Mouse (Mus musculus): ENCODE results near the gene Amhr2.

The Amhr2 gene

DNA sequence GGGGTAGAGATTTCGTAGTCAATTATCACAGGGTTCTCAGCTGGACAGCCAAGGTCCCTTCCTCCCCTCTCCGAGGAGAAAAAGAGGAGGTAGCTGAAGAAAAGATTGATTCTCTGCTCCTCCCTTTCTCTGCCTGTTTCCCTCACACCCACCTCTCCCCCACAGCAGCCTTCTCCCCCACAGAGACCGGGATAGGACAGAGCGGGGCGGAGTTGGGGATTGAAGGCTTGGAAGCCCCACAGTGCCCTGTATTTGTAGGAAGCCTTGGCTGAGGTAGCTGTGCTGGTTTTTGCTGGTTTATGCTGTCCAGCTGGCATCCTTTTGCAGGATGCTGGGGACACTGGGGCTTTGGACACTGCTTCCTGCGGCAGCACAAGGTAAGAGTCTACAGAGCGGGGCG, at the start of gene Amhr2:
TSS of gene Amhr2 (plus strand) at position 222 of the 400 bp plus-strand sequence.
- DNase-seq, result no peak

DNA sequence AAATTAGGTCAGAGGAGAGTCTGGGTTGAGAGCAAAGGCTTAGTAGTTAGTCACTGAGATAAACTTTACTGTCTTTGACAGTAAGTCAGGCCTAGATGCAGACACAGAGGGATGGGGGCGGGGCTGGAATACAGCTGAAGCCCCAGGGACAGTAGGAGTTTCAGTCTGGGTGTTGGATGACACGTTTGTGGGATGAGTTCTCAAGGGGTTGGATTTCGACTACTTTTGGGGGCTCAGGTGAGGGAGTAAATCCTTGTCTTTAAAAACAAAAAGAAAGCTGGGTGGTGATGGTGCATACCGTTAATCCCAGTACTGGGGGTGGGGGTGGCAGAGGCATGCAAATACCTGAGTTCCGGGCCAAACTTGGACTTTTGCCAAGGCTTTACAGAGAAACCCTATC, 46.5 kb upstream of the Amhr2 start:
- DNase-seq, result no peak

DNA sequence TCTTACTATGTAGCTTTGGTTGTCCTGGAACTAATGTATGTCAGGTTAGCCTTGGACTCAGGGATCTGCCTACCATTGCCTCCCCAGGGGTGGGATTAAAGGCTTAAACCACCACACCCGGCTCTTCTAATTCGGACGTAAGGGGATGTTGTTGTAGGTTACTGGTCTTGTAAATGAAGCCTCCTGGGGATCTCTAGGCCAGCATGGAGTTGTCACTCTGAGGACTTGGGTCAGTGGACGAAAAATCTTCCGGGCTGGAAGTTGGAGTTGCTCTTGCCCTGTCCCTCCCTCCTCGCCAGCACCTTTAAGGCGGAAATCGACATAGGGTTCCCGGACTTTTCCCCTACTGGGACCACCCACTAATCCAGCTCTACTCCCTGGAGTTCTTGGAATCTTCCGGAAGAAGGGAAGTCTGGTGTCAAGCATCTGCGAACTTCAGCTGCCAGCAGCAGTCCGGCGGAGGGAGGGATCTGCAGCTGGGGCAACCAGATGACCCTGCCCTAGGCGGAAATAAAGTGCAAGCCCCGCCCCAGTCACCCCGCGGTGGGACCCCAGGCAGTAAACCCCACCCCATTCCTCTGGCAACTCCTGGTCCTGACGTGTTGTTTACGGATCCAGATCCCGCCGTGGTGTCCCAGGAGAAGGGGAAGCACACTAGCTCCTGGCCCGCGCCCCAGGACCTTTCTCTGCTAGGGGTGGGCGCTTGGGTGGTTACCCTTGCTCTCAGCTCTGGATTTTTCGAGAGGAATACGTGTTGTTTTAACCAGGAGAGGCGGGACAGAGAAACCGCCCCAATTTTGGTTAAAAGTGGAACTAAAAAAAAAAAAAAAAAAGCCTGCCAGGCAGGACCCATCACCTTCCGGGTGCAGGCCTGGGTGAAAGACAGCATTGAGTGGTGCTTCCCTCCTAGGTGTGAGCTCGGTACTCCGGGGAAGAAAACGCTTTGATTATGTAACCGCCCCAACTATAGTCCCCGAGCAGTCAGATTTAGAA, 45.6 kb upstream of the Amhr2 start:
- peak; percentile 51 for DNase-seq

DNA sequence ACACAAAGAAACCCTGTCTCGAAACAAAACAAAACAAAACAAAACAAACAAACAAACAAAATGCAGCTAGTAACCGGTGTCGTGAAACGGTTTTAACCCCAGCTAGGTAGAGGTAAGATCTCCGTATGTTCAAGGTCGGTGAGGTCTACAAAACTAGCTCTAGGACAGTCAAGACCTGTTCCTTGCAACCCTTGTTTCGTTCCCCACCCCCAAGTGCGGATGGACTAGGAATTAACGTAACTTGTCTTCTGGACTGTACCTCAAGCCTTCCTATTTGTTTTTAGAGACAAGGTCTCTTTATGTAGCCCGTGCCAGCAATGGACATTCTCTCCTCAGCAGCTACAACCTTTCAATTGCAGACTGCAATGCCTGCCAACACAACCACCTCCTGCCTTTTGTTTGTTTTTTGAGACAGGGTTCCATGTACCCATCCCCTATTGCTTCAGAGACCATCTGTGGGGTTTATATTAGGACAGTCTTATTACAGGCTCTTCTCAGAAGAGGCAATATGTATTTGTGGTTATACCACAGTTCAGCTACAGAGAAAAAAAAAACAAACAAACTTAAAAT, 44.6 kb upstream of the Amhr2 start:
- no peak for DNase-seq

DNA sequence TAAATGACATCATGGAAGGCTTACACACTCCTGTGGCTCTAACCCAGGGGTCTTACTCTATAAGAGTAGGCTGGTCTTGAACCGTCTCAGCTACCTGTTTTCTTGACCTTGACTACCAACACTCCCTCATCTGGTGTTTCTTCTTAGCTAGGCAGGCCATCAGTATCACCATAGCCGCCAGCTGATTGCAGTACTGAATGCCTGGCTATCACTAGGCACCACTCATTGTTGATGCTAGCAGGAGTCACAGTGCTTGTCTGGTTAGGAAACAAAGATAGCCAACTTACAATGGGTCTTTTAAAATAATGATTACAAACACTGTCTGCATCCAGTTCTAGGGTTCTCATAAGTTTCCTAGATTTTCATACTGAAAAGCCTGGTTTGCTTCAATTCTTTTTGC, 43.9 kb upstream of the Amhr2 start:
- no peak for DNase-seq

DNA sequence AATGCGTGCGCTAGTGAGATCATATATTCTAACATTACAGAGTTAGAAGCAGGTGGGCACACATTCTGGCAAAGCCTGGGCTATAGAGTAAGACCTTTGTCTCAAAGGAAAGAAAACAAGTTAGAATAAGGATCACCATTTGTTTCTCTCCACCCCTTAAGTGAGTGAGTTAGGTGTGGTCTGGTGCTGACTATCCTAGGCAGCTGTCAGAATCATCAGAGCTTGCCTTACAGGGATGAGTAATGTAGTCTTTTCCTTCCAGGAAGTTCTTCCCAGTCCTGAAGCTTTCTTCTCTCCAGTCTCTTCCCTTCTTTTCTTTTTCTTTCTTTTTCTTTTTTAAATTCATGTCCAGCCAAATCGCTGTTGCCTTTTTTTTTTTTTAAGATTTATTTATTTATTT, 43.0 kb upstream of the Amhr2 start:
- DNase-seq, result no peak

DNA sequence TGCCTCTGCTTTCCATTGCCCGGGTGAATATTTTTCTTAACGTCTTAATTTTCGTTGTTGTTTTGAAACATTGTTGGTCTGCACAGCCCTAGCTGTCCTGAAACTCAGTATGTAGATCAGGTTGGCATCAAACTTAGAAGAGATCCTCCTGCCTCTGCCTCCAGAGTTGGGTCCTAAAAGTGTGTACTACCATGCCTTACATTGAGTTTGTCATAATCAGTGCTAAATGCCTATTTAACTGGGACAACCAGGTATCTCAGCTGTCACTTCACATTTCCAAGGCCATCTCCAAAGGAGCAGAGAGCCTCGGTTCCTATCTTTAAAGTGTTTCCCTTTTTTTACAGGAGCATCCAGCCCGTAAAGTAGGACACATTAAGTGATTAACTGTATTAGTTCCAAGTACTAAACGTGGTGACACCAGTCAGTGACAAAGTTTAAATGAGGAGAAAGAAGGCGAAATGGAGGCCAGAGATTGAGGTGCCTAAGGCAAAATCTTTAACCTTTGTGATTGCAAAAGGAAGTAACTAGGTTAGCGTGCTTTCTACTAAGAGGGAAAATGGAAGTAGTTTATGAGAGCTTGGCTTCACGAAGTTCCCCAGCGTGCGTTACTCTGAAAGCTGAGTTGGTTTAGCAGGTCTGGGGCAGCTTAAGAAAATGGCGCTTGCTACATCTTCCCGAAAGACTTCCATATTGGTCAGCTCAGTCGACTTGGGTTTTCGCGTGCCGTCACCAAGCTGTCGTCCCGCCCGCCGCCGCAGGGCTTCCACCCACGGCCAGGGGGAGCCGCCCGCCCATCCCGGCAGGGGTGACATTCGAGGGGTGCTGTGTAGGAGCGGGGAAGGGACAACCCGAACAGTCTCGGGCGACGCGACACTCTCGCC, 40.3 kb upstream of the Amhr2 start:
- DNase-seq, result no peak

DNA sequence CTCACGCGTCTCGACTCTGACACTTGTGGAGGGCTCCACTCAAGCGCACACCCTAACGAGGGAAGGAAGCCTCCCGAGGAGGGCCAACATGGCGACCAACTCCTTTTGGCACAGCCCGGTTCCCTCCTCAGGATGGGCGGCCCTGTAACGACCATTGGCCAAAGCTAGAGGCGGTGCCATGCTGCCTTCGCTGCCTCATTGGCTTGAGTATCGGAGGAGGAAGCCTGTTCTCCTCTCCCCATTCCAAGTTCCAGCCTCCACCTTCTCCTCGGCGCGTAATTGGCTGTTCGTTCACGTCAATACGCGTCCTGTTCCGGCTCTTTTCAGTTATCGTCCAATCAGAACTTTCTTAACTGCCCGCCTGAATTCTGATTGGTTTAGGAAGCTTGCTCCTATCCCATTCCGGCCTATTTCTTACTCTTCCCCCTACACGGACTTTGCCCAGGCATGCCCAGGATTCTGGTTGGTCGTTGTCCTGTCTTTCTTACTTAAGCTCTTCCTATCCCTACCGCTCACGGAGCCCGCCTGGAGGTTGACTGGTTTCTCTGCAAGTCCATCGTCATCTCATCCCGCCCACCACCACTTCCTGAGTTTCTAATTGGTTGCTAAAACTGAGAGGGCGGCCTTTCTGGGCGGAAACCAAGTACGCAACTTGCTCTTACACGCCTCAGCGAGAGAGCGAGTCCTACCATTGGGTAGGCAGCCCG, 39.5 kb upstream of the Amhr2 start, which contains the start of gene Sp1:
TSS of gene Sp1 (plus strand) at position 655 of the 707 bp plus-strand sequence.
- peak; percentile 99 for DNase-seq

DNA sequence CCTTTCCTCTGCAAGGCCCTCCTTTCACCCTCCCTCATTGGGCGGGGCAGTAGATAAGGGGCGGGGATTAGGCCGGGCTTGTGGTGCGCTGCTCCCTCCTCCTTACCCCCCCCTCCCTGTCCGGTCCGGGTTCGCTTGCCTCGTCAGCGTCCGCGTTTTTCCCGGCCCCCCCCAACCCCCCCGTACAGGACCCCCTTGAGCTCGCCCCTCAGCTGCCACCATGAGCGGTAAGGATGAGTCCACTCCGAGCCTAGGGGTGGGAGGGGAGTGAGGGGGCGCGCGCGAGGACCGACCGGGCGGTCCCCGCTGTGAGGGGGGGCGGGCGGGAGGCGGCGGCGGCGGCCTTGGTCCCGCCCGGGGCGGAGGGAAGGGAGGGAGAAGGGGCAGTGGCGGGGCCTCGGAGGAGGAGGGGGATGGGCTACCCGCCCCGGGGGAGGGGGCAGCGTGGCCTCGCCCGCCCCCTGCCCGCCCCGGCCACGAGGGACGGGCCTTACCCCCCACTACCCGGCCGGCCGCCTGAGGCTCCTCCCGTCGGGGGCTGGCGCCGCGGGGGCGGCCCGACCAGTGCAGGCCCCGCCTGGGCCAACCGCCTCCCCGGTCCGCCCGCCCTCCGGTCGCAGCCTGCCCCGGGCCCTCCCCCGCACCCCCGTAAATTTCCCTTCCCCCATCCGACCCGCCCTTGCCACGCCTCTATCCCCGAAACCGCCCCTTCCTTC, 38.8 kb upstream of the Amhr2 start:
- DNase-seq, result peak; percentile 67

DNA sequence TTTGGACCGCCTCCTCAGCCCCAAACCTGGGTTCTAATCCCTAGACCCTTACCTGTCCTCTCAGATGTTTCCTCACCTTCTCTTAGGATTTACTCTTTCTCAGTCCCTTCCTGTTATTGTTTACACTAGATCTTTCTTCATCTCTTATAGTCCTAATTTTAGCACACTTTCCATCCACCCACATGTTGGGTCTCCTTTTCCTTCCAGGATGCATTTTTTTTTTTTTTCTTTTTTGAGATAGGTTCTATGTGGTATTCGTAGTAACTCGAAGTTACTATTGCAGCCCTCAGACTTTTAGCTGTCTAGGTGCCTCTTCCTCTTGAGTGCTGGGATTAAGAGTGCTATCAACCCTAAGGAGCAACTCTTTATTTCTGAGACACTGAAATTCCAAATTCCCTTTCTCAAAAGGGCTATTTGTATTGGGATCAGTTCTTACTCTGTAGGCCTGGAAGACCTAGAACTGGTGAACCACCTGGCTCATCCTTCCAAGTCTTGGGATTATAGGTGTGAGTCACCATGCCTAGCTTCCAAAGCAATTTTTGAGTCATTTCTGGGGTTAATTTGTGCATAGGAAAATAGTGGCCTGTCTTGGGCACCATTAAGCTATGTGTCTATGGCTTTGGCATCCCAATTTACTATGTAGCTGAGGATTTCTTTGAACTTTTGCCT, 38.1 kb upstream of the Amhr2 start:
- DNase-seq, result peak; percentile 19

DNA sequence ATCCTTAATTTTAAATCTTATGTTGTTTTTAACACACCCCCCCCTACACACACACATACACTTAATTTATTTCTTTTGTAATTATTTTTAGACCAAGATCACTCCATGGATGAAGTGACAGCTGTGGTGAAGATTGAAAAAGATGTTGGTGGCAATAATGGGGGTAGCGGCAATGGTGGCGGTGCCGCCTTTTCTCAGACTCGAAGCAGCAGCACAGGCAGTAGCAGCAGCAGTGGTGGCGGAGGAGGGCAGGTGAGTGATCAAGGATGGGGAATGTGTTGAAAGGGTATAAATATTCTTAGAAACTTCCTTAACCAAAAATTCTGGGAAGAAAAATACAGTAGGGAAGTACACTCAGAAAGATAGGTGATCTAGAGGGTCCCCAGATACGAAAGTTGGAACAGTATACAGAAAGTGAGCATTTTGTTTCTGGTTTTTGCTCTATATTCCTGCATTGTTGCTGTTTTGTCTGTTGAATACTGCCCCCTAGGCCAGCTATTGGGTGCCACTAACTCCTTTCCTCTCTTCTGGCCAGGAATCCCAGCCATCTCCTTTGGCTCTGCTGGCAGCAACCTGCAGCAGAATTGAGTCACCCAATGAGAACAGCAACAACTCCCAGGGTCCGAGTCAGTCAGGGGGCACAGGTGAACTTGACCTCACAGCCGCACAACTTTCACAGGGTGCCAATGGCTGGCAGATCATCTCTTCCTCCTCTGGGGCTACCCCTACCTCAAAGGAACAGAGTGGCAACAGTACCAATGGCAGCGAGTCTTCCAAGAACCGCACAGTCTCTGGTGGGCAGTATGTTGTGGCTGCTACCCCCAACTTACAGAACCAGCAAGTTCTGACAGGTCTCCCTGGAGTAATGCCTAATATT, 37.2 kb upstream of the Amhr2 start:
- peak; percentile 23 for DNase-seq

DNA sequence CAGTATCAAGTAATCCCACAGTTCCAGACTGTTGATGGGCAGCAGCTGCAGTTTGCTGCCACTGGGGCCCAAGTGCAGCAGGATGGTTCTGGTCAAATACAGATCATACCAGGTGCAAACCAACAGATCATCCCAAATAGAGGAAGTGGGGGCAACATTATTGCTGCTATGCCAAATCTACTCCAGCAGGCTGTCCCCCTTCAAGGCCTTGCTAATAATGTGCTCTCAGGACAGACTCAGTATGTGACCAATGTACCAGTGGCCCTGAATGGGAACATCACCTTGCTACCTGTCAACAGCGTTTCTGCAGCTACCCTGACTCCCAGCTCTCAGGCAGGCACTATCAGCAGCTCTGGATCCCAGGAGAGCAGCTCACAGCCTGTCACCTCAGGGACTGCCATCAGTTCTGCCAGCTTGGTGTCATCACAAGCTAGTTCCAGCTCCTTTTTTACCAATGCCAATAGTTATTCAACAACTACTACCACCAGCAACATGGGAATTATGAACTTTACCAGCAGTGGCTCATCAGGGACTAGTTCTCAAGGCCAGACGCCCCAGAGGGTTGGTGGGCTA, 36.5 kb upstream of the Amhr2 start:
- DNase-seq, result no peak

DNA sequence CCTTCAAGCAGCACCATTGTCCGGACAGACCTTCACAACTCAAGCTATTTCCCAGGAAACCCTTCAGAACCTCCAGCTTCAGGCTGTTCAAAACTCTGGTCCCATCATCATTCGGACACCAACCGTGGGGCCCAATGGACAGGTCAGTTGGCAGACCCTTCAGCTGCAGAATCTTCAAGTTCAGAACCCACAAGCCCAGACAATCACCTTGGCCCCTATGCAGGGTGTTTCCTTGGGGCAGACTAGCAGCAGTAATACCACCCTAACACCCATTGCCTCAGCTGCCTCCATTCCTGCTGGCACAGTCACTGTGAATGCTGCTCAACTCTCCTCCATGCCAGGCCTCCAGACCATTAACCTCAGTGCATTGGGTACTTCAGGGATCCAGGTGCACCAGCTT, 35.9 kb upstream of the Amhr2 start:
- no peak for DNase-seq

DNA sequence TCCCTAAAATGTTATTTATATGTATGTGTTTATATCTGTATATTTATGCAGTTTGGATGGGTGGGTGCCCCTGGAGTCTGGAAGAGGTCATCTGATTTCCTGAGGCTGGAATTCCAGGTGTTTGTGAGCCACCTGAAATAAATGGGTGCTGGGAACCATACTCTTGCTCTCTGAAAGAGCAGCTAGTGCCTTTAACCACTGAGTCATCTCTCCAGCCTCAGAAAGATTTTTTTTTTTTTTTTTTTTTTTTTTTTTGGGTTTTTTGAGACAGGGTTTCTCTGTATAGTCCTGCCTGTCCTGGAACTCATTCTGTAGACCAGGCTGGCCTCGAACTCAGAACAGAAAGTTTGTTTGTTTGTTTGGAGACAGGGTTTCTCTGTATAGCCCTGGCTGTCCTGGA, 34.1 kb upstream of the Amhr2 start:
- no peak for DNase-seq

DNA sequence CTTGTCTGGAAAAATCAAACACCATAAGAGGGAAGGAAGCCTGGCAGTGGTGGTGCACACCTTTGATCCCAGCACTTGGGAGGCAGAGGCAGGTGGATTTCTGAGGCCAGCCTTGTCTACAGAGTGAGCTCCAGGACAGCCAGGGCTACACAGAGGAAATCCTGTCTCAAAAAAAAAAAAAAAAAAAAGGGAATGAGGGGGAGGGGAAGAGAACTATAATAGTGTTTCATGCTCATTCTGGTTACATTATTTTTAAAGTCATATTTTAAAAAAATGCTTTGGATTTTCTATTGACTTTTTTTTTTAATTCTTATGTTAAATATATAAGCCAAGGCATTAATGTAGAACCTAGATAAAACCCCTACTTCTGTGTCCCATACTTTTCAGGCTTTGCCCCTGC, 31.5 kb upstream of the Amhr2 start:
- no peak for DNase-seq

DNA sequence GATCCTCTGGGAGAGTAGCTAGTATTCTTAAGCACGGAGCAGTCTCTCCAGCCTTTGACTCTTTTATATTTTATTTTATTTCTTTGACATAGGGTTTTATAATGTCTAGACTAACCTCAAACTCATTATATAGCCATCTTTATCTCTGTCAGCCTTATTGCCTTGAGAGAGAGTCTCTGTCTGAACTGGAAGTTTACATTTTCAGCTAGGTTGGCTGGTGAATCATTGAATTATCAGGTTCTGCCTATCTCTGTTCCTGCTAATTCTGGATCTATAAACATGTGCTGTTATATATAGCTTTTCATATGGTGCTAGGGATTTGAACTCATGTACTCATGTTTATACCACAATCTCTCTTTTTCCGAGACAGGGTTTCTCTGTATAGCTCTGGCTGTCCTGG, 27.6 kb upstream of the Amhr2 start:
- no peak for DNase-seq

DNA sequence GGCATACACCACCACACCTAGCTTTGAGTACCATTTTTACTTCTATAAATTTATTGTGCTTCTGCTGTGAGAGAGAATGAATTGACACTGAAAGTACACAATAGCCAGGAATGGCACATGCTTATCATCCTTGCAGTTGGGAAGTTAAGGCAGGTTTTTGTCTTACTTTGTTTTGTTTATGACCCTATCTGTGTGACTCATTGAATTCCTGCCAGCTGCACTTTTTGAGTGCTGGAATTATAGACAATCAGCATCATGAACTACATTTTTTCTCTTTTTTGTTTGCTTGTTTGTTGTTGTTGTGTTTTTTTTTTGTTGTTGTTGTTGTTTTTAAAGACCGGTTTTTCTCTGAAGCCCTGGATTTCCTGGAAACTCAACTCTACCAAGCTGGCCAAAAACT, 24.2 kb upstream of the Amhr2 start:
- DNase-seq, result no peak

DNA sequence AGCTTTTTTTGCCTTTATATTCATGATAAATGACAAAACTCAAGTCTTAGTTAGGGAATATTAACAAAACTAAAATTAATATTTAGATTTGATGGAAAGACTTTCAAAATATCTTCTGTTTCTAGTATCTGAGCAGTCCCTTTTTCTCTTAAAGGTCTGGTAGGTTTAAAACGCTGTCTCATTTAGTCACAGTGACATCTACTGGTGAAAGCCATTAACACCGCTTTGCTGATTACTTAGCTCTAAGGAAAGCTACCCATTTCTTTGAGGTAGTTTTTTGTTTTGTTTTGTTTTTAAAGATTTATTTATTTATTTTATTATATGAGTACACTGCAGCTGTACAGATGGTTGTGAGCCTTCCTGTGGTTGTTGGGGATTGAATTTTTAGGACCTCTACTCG, 23.7 kb upstream of the Amhr2 start:
- peak; percentile 51 for DNase-seq

DNA sequence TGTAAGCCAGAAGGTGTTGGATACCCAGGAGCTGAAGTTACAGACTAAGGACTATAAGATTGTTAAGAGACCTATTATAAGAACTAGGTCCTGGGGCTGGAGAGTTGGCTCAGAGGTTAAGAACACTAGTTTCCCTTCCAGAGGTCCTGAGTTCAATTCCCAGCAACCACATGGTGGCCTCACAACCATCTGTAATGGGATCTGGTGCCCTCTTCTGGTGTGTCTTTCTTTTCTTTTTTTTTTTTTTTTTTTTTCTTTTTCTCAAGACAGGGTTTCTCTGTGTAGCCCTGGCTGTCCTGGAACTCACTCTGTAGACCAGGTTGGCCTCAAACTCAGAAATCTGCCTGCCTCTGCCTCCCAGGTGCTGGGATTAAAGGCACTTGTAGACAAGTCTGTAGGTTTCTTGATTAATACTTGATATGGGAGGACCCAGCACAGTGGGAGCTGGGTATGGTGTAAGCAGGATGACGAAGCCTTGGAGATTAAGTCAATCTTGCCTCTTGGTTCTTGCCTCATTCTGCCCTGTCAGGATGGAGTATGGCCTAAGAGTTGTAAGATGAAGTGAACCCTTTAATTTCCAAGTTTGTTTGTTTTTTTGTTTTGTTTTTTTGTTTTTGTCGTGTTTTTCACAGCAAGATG, 21.4 kb upstream of the Amhr2 start:
- DNase-seq, result no peak

Data from cerebellum, adult 8-10 months (tissue).